Mouse (Mus musculus): Measurements from ENCODE around the gene Pdik1l.

GRCm38 (mm10) chr4:134312901-134313300 is 25.2 kb upstream of the Pdik1l start:
- TF ChIP-seq POLR2A (IDR thresholded peaks at IDR 0.05; ENCODE audit: borderline replicate concordance, insufficient read depth, low read length): no peak
- TF ChIP-seq CTCF (IDR thresholded peaks at IDR 0.05; ENCODE audit: borderline replicate concordance, insufficient read depth, low read depth, low read length): no peak
